Mouse (Mus musculus): ENCODE data around the gene Msrb3. TPM values are rescaled to one million over a fixed set of nuclear protein-coding genes. Genes with fewer than 3 reads are reported as not detected.

Msrb3 gene
- polyA plus RNA-seq, 1 experiment from 2014 or later = 5.1 TPM

Other genes with a start within 250 kb of the Msrb3 start
- gene Lemd3, start 80.2 kb upstream of the Msrb3 start, polyA plus RNA-seq (2014; fragmentation: Nextera tagmentation; extraction: Ambion mirVana) = 4.1 and 5.2 TPM in 2 replicates
- 8.5 and 9.7 TPM in 2 replicates for gene Wif1, start 134.9 kb upstream of the Msrb3 start, polyA plus RNA-seq (2014; fragmentation: Nextera tagmentation; extraction: Ambion mirVana)

Data from neural tube, embryonic 11.5 days (tissue).